Mouse (Mus musculus) mesoderm, embryonic 11.5 days (tissue): ENCODE results near the gene Ptpn22.

Source experiments
- DNase-seq: peaks from one replicate; pipeline ENCODE4 v3.0.0-alpha.2; 2012; ENCODE audit warnings: low read depth, low spot score

Ptpn22 gene

GRCm38 (mm10) chr3:103920094-103920493 lies 60.5 kb downstream of the Ptpn22 start:
- DNase-seq, result no peak

- DNase-seq, result no peak
Measured at GRCm38 (mm10) chr3:103925302-103925701, 65.7 kb downstream of the Ptpn22 start.

- DNase-seq, result no peak
Measured at GRCm38 (mm10) chr3:103927511-103927910, 67.9 kb downstream of the Ptpn22 start.

- DNase-seq, result no peak
Measured at GRCm38 (mm10) chr3:103944794-103945562, 85.4 kb downstream of the Ptpn22 start.

GRCm38 (mm10) chr3:103948666-103949065 lies 89.1 kb downstream of the Ptpn22 start:
- DNase-seq, result no peak

GRCm38 (mm10) chr3:103960622-103961021 lies 101.0 kb downstream of the Ptpn22 start:
- no peak for DNase-seq
